Mouse (Mus musculus): ENCODE results near the gene Ip6k1.

DNA sequence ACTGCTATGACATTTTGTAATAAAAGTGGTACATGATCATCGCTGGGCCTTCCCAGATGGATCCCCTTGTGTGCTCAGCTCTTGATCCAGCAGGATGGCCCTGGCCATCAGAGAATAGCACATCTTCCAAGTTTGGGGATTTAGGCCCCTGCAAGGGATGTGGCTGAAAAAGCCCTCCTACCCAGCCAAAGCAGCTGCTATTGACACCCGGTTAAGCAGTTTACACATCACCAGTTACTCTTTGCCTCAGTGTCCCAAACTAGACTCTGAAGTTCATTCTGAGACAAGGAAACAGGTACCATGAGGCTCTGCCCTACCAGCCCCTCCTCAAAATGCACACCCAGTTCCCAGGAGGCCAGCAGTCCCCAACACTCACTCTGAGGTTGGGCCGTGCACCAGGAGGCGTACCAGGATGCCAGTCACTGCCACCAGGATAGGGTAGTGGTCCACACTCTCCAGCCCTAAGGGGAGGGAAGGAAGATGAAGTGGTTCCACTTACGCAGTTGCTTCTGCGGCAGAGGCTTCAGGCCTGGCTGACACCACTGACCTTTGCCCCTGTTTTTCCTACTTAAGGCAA lies 53.4 kb downstream of the Ip6k1 start:
- TF ChIP-seq CTCF (IDR thresholded peaks at IDR 0.05; ENCODE audit: low read depth, low read length) (no peak), POLR2AphosphoS5 (IDR thresholded peaks at IDR 0.05; ENCODE audit: insufficient replicate concordance, low read depth, low read length) (no peak), GATA1 (IDR thresholded peaks at IDR 0.05; ENCODE audit: borderline replicate concordance, low read length) (no peak), TAL1 (conservative IDR thresholded peaks at IDR 0.05; ENCODE audit: low read depth, low read length) (no peak), GATA2 (IDR thresholded peaks at IDR 0.05; ENCODE audit: borderline replicate concordance, low read depth, low read length) (no peak)

Data from G1E (cell line).